Mouse (Mus musculus) liver, adult 2 months (tissue): ENCODE results near the gene Fkbp3. TPM values are rescaled to one million over a fixed set of nuclear protein-coding genes. Genes with fewer than 3 reads are reported as not detected.
A peak's percentile ranks its signal among the peaks of the same experiment; 100 is the strongest.

Experiments used
- DNase-seq: peaks from one replicate; pipeline ENCODE4 v3.0.0-alpha.2; 2011; ENCODE audit warnings: low read depth, low spot score; ENCODE audit errors: extremely low read depth
- H3K27ac ChIP-seq: fragments of 200-500 bp; replicated peaks from 2 replicates; pipeline ENCODE4 v1.5.1; 2012; ENCODE audit warnings: low read depth, mild to moderate bottlenecking, control low read depth, inconsistent platforms, low read length; ENCODE audit not compliant: insufficient read depth
- H3K27me3 ChIP-seq: fragments of 200-500 bp; 2 replicates; pipeline ENCODE4 v1.6.1; 2012; ENCODE audit warnings: mild to moderate bottlenecking, moderate library complexity, low read length, inconsistent platforms; ENCODE audit not compliant: control insufficient read depth, insufficient read depth
- H3K36me3 ChIP-seq: fragments of 200-500 bp; 2 replicates; pipeline ENCODE4 v1.6.1; 2012; ENCODE audit warnings: low read length, inconsistent platforms; ENCODE audit not compliant: control insufficient read depth, insufficient read depth
- H3K4me1 ChIP-seq: fragments of 200-500 bp; 2 replicates; pipeline ENCODE4 v1.6.1; 2011; ENCODE audit warnings: low read length; ENCODE audit not compliant: control insufficient read depth, insufficient read depth
- H3K4me3 ChIP-seq: fragments of 200-500 bp; 2 replicates; pipeline ENCODE4 v1.5.1; 2011; ENCODE audit warnings: low read depth, mild to moderate bottlenecking, control low read depth, low read length, moderate library complexity; ENCODE audit not compliant: insufficient read depth
- H3K79me2 ChIP-seq: fragments of 200-500 bp; 2 replicates; pipeline ENCODE4 v1.6.1; 2012; ENCODE audit warnings: inconsistent platforms, mild to moderate bottlenecking, low read length, moderate library complexity; ENCODE audit not compliant: control insufficient read depth, insufficient read depth
- H3K9ac ChIP-seq: fragments of 200-500 bp; 2 replicates; pipeline ENCODE4 v1.6.1; 2012; ENCODE audit warnings: low read depth, mild to moderate bottlenecking, control low read depth, inconsistent platforms, low read length
- CTCF ChIP-seq: fragments of 200-500 bp; IDR thresholded peaks from 2 replicates; pipeline ENCODE4 v1.5.1; 2011; ENCODE audit warnings: low read depth, low read length, control low read depth
- POLR2A ChIP-seq: fragments of 200-500 bp; IDR thresholded peaks from 2 replicates; pipeline ENCODE4 v1.6.1; 2011; ENCODE audit warnings: low read length, control low read depth; ENCODE audit not compliant: insufficient read depth; ENCODE audit errors: extremely low read depth
- WGBS: fragments of 180-500 bp; shearing (Covaris S2); methylation state at CpG from one replicate; pipeline ENCODE4 v1.1.7; 2018; 5-methylcytosine and 5-hydroxymethylcytosine counted together
- polyA plus RNA-seq: library from polyadenylated mRNA; depleted of rRNA; stranded (reverse); fragments of >200 nt; gene quantifications from 2 replicates; pipeline ENCODE4 v1.2.3, GENCODE M21; 2012; rRNA removed
- total RNA-seq: library from RNA; depleted of rRNA; stranded (reverse); fragments of >200 nt; gene quantifications from 2 replicates; pipeline ENCODE4 v1.2.3, GENCODE M21; 2014; rRNA removed

The Fkbp3 gene
- total and polyA plus RNA-seq, 2 experiments: 25.2 to 30.6 TPM

- no peaks in the 10 kb centered on the region for H3K27me3 ChIP-seq
- 48% methylated on average over 8 of the region's 8 CpGs for WGBS
- DNase-seq: no peak
- TF ChIP-seq CTCF (no peak), POLR2A (no peak)
- H3K79me2 ChIP-seq: peaks cover 16% of the 10 kb centered on the region; the same call in 1 of the 2 replicates
- peaks cover 11% of the 10 kb centered on the region for H3K4me1 ChIP-seq
- peak overlapping the region; percentile 99 for H3K4me3 ChIP-seq
- H3K27ac ChIP-seq: no peak overlapping the region
- H3K36me3 ChIP-seq: no peaks in the 10 kb centered on the region
- no peak overlapping the region for H3K9ac ChIP-seq
Observed at GRCm38 (mm10) chr12:65035839-65036189, 38.0 kb downstream of the Fkbp3 start.

- peaks cover 12% of the 10 kb centered on the region for H3K36me3 ChIP-seq
- TF ChIP-seq POLR2A: no peak
- no peak overlapping the region for H3K9ac ChIP-seq
- WGBS: 98% methylated on average over 6 of the region's 6 CpGs
- no peaks in the 10 kb centered on the region for H3K27me3 ChIP-seq
- H3K4me3 ChIP-seq: no peak overlapping the region
- no peaks in the 10 kb centered on the region for H3K79me2 ChIP-seq
- H3K4me1 ChIP-seq: no peaks in the 10 kb centered on the region
- no peak for DNase-seq
- H3K27ac ChIP-seq: no peak overlapping the region
Observed at GRCm38 (mm10) chr12:65022842-65023241, 51.0 kb downstream of the Fkbp3 start.

Other genes starting within 250 kb of the Fkbp3 start
- 1.3 and 1.7 TPM in 2 replicates for gene Gm527, start 156.1 kb downstream of the Fkbp3 start, total RNA-seq
- gene Gm527, start 156.1 kb downstream of the Fkbp3 start, polyA plus RNA-seq: 0.27 and 0.34 TPM in 2 replicates
- gene Klhl28, start 108.5 kb downstream of the Fkbp3 start, total RNA-seq: 5.8 and 6.2 TPM in 2 replicates
- gene Klhl28, start 108.5 kb downstream of the Fkbp3 start, polyA plus RNA-seq: 0.81 and 1.6 TPM in 2 replicates
- gene Togaram1, start 108.2 kb downstream of the Fkbp3 start, total RNA-seq: 14.4 and 14.6 TPM in 2 replicates
- gene Togaram1, start 108.2 kb downstream of the Fkbp3 start, polyA plus RNA-seq: 2.0 and 2.2 TPM in 2 replicates
- gene Prpf39, start 37.7 kb downstream of the Fkbp3 start, total RNA-seq: 26.5 and 26.7 TPM in 2 replicates
- gene Prpf39, start 37.7 kb downstream of the Fkbp3 start, polyA plus RNA-seq: 2.5 and 3.8 TPM in 2 replicates
- gene Fancm, start 1.6 kb upstream of the Fkbp3 start, total RNA-seq: 3.4 and 3.8 TPM in 2 replicates
- 0.65 and 0.70 TPM in 2 replicates for gene Fancm, start 1.6 kb upstream of the Fkbp3 start, polyA plus RNA-seq
- 0.47 and 0.74 TPM in 2 replicates for gene Mis18bp1, start 98.6 kb upstream of the Fkbp3 start, total RNA-seq
- 0.04 TPM in 1 of 2 replicates, not detected in the other for gene Mis18bp1, start 98.6 kb upstream of the Fkbp3 start, polyA plus RNA-seq
- gene Wdr20rt, start 151.5 kb upstream of the Fkbp3 start, total RNA-seq: not detected in 2 replicates
- gene Wdr20rt, start 151.5 kb upstream of the Fkbp3 start, polyA plus RNA-seq: not detected in 2 replicates